Mouse (Mus musculus): Measurements from ENCODE around the gene Hist1h1a.
"Not testable (repeated sequence)": the region's sequence is repeated elsewhere in the genome, so short reads cannot be mapped to it uniquely, and the experiment has no call there.

Gene Hist1h1a

DNA sequence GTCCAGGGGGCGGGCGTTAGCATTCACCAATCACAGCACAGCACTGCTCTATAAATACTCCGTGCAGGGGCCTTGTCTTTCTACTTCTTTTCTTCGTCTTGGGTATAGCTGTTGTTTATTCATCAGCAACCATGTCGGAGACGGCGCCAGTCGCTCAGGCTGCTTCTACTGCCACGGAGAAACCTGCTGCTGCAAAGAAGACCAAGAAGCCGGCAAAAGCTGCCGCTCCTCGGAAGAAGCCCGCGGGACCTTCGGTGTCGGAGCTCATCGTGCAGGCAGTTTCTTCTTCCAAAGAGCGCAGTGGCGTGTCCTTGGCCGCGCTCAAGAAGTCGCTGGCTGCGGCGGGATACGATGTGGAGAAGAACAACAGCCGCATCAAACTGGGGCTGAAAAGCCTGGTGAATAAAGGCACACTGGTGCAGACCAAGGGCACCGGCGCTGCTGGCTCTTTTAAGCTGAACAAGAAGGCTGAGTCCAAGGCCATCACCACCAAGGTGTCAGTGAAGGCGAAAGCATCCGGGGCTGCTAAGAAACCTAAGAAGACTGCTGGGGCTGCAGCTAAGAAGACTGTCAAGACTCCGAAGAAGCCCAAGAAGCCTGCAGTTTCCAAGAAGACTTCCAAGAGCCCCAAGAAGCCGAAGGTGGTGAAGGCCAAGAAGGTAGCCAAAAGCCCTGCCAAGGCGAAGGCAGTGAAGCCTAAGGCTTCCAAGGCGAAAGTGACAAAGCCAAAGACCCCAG, at the start of gene Hist1h1a:
Gene Hist1h1a (plus strand): TSS at position 81 of the 738 bp plus-strand sequence.
- DNase-seq = peak; percentile 90 to 91

DNA sequence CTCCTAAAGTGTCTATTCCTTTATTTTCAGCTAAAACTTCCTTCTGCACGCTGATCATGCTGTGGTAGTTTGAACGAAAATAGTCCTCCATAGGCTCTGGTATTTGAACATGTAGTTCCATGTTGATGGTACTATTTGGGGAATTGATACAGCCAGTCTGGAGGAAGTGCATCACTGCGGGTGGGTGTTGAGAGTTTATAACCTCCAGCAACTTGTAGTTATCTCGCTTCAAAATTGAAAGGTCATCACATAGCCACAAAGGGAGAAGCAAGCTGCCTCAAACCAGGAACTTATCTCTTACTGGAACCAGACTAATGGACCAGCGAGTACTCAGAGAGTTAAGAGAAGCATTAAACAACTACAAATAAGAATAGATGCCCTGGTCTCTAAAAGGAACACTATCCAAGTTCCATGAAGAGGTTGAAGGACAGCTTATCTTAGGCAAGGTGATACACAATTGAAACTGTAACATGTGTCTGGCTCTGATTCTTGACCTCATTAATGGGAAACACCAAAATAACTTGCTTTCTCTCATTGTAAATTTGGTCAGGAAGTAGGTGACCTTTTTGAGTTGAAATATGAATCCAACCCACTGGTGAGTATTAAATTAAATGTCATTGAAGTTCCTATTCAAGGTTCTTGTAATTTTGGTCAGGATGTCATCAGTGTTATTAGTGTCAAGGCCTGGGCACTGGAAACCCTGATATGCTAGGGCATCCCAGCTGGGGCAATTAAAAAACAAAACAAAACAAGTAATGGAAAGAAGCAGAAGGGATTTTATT, 47.0 kb upstream of the Hist1h1a start:
- DNase-seq = no peak

DNA sequence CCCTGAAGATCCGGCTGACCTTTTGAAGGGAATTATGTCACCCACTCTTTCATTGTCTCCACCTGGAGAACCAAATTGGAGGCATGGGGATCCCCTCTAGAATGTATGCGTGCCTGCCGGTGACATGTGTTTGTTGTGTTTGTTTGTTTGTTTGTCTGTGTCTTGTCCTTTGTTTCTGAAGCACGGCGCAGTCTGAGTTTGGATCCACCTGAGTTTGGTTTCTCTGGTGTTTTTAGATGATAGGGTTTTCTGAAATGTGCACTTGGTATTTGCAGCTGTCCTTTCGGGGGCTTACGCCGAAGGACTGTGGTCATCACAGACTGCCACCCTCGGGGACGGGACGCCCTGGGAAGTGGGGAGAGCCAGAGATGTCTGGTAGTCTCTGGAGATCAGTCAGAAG, 46.3 kb upstream of the Hist1h1a start:
- no peak for DNase-seq

DNA sequence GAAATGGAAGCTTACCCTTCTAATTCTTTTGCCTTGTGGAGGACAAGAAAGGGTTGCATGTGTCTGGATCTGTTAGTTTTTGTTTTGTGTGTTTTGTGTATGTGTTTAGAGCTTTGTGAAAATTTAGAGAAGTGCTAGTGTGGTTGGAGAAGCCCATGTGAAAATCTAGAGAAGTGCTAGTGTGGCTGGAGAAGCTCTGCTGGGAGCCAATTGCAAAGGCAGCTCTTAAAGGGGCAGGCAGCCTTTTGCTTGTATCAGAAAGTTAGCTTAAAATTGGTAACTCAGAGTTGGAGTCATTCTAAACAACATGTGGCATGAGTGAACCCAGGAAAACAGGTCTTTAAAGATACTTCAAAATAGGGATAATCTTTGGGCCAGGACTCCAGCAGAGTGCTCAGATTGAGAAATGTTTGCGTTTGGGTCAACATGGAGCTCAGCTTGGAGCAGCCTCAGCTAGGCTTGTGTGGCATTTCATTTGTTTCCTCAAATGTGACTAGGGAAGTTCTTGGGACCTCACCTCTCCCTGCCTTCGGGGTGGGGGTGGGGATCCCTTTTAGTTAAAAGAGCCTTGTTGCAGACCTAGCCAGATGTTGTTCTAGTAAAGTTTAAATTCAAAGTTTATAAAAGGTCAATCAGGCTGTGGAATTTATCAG, 45.7 kb upstream of the Hist1h1a start:
- not testable (repeated sequence) for DNase-seq

DNA sequence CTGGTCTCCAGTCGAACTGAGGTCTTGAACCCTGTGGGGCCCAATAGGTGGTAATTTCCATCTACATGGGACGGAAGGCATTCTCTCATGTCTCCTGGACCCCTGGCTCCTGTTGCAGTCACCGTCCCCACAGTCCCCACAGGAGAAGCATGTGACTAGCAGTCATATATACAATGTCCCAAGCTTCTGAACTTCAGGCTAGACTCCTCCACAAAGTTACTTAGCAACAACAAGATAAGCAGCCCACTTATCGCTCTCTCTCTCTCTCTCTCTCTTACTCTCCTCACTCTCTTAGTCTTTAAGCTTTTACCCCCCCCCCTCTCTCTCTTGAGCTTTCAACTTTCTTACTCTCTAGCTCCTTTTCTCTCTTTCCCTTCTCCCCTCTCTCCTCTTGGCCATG, 39.2 kb upstream of the Hist1h1a start:
- DNase-seq = no peak

DNA sequence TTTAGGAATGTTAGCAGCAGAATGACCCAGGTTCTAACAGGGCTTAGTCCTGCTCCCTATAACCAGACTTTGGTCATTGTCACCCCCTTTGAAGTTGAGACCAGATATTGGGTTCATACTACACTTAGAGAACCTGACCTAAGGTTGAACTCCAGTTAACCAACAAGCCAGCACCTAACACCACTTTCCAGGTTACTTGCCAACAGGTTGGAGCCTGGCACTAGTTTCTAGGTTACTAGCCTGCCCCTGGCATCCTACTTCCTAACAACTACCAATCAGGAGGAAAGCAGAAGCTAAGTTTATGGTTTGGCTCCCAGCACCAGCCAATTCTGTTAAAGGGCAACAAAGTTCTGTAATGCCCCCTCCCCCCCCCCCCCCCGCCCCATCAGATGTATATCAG, 38.3 kb upstream of the Hist1h1a start:
- no peak for DNase-seq

DNA sequence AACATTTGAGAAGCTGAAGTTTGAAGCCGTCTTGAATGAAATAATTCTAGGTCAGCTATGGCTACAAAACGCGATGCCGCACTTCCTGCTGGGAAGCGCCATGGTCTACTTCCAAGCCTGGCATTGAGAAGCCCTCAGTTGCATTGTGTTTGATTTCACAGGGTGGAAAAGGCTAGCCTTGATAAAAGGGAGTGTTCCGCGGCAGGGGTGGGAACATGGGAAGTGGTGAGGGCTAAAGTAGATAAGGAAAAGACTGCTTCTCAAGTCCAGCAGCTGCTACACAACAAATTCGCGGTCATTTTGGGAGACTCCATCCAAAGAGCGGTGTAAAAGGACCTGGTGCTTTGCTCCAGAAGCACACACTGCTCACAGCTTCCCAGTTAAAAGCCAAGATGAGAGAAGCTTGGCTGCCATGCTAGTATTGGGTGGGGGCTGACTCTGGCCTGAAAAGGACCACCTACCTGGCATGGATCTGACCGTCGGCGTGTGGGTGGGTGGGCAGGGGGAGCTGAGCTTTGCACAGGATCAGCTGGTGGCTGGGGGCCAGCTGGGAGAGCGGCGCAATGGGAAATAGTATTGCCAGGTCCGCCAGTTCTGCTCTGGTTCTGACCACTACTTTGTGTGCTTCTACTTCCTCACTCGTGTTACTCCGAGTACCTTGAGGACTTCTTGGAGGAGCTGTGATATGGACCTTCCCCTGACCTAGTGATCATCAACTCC, 34.8 kb upstream of the Hist1h1a start:
- no peak for DNase-seq

DNA sequence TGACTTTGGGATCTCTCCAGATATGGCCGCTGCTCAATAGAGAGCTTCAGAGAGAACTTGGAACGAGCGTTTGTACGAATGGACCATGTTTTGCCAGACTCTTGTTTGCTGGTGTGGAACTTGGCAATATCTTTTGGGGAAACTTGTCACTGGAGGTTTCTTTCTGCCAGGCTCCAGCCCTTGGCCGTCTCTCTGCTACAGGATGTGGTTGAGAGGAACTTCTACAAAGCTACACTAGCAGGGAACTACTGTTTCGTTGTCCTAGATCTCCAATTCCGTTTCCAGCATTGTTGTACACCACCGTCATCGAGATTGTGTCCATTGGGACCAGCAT, 34.3 kb upstream of the Hist1h1a start:
- no peak for DNase-seq

DNA sequence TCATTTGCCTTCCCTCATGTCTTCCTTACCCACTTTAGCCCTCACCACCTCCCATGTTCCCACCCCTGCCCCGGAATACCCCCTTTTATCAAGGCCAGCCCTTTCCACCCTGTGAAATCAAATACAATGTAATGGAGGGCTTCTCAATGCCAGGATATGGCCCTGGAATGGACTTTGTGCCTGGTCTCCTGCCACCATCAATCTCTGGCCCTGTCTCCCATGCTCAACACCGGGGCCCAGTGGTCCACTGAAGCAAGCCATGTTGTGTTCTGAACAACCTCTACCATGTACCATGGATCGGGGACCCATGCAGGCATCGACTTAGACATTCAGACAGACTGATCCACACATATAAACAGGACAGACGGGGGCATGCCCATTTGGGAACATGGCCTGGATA, 33.8 kb upstream of the Hist1h1a start:
- no peak for DNase-seq

DNA sequence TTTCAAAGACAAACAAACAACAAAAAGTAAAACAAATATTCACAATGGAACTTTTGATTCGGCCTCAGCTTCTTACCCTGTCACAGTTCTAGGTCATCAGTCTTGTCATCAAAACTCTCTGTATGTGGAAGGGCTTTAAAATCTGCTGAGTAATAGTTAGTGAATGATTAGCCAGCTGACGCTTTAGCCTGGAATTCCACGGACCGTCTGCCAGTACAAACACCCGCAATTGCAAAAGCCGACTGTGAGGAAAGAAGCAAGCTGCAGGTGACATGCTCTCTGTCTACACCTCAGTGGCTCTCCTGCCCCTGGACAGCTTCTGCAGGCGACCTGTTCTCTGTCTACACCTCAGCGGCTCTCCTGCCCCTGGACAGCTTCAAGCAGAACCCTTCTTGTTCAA, 33.0 kb upstream of the Hist1h1a start:
- no peak for DNase-seq

DNA sequence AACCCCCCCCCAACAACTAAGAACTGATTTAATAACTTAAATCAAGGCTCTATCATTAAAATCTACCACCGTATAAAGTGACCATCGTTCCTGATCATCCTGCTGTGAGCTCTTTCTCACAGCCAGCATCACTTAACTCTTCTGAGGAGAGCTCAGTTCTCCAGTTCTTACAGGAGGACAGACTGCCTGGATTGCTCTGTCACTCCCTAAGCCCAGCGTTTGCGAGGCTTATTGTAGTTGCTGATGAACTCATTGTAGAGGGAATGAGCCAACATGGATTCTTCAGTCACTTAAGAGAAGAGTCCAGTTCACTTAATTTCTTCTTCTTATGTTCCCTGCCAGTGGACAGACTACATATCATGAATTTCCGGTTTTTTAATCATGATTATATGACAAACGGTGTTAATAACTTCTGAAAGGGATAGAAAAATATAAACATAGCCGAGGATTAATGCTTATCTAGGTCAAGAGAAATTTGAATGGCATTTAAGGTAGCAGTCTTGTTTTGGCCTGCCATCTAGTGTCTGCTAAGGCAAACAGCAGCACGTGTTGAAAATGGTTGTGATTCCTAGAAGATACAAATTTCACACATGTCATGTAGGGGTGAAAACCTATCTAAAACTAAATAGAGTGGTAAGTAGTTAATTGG, 31.2 kb upstream of the Hist1h1a start:
- peak; percentile 42 to 61 for DNase-seq

DNA sequence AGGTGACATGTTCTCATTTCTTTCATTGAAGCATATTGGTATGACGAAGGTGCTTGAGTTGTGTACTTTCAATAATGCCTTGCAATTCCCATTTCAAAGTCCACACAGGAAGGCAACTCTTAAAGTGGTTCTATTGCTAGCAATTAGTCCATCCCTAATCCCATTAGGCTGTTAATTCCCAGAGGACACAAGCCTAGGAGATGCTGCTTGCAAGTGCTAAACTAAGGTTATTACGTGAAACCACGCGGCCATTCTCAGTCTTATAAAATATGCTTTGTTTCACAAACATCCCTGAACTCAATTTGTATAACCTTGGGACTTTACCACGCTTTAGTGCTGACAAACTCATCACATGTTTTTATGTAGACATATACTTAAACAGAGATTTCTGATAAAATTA, 26.4 kb upstream of the Hist1h1a start:
- DNase-seq = no peak

DNA sequence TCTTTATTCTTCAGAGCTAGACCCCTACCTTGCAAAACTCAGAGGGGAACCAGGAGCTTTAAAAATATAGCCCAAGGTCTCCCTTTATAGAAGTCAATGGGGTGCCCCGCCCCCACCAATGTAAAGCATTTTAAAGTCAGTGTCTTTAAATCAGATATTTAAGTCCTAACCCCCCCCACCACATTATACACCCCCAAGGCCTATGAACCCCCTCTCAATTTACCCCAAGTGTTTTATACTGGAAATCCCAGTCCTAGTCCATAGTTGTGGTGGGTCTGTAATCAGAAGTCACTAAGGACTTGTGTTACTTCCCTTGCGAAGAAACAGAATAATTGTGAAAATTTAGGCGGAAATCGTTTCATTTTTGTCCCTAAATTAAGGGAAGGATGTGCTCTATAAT, 25.4 kb upstream of the Hist1h1a start:
- DNase-seq = peak; percentile 26 to 48

DNA sequence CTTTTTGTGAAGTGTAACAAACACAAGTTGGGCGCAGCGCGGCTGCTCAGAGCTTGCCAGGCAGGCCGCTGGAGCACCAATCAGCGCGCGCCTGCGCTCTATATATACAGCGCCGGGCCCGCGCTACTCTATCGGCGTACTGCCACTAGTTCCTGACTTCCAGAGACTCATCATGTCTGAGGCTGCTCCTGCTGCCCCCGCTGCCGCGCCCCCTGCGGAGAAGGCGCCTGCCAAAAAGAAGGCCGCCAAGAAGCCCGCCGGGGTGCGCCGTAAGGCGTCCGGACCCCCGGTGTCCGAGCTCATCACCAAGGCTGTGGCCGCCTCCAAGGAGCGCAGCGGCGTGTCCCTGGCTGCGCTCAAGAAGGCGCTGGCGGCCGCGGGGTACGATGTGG, 24.8 kb upstream of the Hist1h1a start, which contains the start of gene Hist1h1c:
Gene Hist1h1c (plus strand): TSS at position 132 of the 392 bp plus-strand sequence.
- peak; percentile 90 for DNase-seq

DNA sequence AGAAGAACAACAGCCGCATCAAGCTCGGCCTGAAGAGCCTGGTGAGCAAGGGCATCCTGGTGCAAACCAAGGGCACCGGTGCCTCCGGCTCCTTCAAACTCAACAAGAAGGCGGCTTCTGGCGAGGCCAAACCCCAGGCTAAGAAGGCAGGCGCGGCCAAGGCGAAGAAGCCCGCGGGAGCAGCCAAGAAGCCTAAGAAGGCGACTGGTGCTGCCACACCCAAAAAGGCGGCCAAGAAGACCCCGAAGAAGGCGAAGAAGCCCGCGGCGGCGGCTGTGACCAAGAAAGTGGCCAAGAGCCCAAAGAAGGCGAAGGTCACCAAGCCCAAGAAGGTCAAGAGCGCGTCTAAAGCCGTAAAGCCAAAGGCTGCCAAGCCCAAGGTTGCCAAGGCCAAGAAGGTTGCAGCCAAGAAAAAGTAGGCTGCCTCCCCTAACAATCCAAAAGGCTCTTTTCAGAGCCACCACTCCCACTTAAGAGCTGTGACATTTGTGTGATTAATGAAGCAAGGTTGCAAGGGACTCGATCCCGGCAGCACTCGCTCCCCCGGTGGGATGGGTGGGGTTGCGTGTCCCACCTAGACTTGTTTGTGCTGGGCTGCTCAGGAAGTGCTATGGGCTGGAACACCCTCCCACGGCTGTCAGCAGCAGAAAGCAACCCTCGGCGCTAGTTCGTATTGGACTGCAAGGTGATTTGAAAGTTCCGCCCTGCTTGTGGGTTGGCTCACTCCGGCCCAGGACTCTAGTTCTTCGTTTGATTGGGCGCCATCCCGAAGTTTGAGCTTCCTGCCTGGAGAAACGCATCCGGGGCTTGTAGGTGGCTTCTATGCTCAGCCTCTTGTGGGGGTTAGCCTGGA, 24.2 kb upstream of the Hist1h1a start:
- peak; percentile 90 to 93 for DNase-seq

DNA sequence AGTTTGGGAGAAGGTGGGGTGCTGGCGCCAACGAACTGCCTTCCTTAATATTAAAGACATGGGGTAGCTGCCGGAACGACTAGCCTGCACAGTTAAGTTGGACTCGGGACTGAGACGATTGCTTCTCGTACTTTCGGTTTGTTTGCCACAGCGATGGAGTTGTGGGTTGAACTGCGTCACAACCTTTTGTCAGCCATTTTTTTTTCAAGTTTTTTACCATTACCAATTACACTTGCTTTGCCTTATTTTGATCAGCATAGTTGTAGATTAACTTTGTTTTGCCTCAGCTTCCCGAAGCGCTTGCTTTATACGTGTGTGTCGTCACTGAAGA, 23.6 kb upstream of the Hist1h1a start:
- no peak for DNase-seq

DNA sequence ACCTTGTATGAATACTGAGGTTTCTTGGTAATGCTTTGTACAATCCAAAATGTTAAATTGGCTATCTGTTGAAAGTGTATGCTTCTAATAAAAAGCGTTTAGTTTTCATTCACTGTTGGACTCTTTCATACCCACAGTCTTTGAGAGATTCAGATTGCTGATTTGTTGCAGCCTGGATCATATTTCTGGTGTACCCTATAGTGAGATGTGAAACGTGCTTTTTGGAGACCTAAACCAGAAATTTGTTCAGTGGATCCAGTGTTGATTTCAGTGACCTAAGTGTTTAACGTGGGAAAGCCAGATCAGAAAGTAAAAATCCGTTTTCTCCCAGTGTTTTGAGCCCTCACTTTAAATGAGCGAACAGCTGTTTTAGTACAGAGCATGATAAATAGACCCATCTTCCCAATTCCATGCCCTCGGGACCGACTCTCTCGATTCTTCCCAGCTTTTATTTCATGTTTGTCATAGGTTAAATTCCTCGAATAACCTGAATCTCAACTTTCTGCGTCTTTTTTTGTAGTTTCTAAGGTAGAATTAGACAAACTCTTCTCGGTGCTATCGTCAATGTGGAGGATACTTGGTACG, 23.1 kb upstream of the Hist1h1a start:
- DNase-seq = no peak

DNA sequence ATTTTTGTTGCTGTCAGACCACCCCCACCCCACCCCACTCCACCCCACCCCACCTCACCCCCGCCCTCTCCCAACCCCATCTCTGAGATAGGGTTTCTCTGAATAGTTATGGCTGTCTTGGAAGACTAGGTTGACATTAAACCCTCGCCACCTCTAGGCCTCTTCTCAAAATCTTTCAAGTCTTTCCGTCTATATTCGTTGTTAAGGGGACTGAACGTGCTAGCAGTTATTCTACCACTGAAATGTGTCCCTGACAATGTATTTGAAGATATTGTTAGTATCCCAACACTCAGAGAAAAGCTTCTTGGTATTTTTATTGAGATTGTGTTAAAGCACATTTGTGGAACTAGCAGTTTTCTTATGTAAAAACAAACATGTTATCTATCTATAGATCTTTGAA, 22.6 kb upstream of the Hist1h1a start:
- DNase-seq = no peak

DNA sequence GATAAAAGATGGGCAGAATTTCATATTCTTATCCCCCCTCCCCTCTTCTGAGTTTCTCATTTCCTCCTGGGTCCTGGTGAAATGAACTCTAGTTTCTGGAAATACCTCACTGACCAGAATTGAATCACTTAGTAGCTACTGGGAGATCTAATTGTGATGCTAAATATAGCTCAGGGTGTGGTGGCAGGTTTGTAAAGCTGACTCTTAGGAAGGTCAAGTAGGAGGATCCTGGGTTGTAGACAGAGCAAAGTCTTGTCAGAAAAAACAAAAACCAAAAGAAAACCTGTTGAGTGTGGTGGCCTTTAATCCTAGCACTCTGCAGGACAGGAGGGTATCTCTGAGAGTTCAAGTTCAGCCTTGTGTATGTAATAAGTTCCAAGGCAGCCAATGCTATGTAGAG, 21.5 kb upstream of the Hist1h1a start:
- no peak for DNase-seq

DNA sequence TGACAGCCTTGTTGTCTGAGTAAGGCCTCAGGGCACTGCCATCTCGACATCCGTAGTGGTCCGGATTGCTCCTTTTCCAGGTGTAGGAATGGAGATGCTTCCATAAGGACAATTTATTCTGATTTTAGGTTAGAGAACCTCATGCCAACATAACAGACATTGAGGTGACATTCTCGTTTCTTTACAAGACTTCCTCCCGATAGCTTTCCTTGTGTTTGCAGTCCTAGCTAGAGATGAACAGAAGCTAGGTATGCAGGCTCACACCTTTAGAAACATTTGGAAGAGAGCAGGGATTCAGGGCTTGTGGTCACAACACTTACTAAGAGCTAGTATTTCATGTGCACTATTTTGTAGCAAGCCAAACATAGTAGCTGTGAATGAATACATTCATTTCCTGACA, 20.3 kb upstream of the Hist1h1a start:
- DNase-seq = no peak

DNA sequence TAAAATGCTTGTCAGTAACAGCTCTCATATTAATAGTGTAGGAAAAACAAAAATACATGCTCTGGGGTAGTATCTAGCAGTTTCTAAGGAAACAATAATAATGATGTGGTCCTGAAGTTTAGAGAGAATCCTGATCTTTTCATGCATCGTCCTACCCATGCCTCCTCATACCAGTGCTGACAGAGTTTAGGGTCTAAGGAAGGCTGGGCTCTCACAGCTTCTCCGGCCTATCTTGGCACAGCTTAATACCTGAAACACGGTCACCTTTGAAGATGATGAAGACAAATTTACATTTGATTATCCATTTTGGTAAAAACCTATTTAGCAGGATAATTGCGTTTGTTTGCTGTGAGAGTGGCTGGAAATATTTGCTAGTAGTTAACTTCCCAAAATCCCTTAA, 19.5 kb upstream of the Hist1h1a start:
- no peak for DNase-seq

Data from cerebellum, postnatal 10 days (tissue).